Mouse (Mus musculus): ENCODE measurements around the gene Gm5485. TPM values are rescaled to one million over a fixed set of nuclear protein-coding genes. Genes with fewer than 3 reads are reported as not detected.

The Gm5485 gene
- polyA plus RNA-seq, 1 experiment from 2014 or later, result not detected

GRCm38 (mm10) chr16:48395278-48395677, 16.9 kb downstream of the Gm5485 start:
- 57% methylated on average over 2 of the region's 2 CpGs for WGBS (ENCODE audit: insufficient replicate concordance)
- H3K27me3 ChIP-seq (ENCODE audit: control insufficient read depth, insufficient read depth, low read depth, low read length), result no peaks in the 10 kb centered on the region
- ATAC-seq (ENCODE audit: low read depth), result no peak
- no peak overlapping the region for H3K4me3 ChIP-seq (ENCODE audit: low read depth, low read length)
- no peak overlapping the region for H3K9ac ChIP-seq (ENCODE audit: low read depth, low read length)
- H3K9me3 ChIP-seq (replicated peaks; ENCODE audit: control insufficient read depth, low read length), result no peaks in the 10 kb centered on the region
- H3K4me2 ChIP-seq (ENCODE audit: low read depth, low read length), result no peak overlapping the region
- no peak overlapping the region for H3K27ac ChIP-seq (ENCODE audit: low read length)
- no peaks in the 10 kb centered on the region for H3K4me1 ChIP-seq (ENCODE audit: control insufficient read depth, low read depth, low read length)
- no peaks in the 10 kb centered on the region for H3K36me3 ChIP-seq (ENCODE audit: control insufficient read depth, insufficient read depth)

- WGBS (ENCODE audit: insufficient replicate concordance), result 61% methylated on average over 2 of the region's 2 CpGs
- H3K4me3 ChIP-seq (ENCODE audit: low read depth, low read length), result no peak overlapping the region
- no peaks in the 10 kb centered on the region for H3K36me3 ChIP-seq (ENCODE audit: control insufficient read depth, insufficient read depth)
- no peak overlapping the region for H3K27ac ChIP-seq (ENCODE audit: low read length)
- no peak for ATAC-seq (ENCODE audit: low read depth)
- no peaks in the 10 kb centered on the region for H3K4me1 ChIP-seq (ENCODE audit: control insufficient read depth, low read depth, low read length)
- no peak overlapping the region for H3K4me2 ChIP-seq (ENCODE audit: low read depth, low read length)
- no peaks in the 10 kb centered on the region for H3K9me3 ChIP-seq (replicated peaks; ENCODE audit: control insufficient read depth, low read length)
- H3K27me3 ChIP-seq (ENCODE audit: control insufficient read depth, insufficient read depth, low read depth, low read length), result no peaks in the 10 kb centered on the region
- H3K9ac ChIP-seq (ENCODE audit: low read depth, low read length), result no peak overlapping the region
These were observed 25.2 kb downstream of the Gm5485 start for GRCm38 (mm10) chr16:48386982-48387381.

DNA sequence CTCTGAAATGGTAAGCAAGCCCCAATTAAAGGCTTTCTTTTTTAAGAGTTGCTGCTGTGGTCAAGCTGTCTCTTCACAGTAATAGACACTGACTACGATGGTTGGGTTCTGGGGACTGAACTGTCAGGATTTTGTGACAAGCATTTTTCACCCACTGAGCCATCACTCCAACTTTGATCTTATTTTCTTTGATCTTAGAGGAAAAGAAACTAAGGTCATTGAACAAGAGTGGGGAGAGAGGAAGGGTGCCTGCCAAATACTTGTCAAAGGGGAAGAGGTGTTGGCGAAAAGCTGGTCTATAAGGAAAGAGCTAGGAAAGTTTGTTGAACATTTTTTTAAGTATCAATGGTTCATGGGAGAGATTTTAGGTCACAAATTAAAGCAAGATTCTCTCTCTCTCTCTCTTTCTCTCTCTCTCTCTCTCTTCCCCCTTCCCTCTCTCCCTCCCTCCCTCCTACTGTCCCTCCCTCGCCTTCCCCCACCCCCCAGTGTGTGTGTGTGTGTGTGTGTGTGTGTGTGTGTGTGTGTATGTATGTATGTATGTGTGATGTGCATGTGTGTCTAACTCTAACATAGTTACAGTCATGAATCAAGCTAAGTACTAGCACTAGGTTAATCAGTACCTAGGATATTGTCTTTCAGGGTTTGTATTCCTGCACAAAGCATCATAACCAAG, 28.5 kb downstream of the Gm5485 start:
- 65% methylated on average over 2 of the region's 3 CpGs for WGBS (ENCODE audit: insufficient replicate concordance)
- no peak for ATAC-seq (ENCODE audit: low read depth)

DNA sequence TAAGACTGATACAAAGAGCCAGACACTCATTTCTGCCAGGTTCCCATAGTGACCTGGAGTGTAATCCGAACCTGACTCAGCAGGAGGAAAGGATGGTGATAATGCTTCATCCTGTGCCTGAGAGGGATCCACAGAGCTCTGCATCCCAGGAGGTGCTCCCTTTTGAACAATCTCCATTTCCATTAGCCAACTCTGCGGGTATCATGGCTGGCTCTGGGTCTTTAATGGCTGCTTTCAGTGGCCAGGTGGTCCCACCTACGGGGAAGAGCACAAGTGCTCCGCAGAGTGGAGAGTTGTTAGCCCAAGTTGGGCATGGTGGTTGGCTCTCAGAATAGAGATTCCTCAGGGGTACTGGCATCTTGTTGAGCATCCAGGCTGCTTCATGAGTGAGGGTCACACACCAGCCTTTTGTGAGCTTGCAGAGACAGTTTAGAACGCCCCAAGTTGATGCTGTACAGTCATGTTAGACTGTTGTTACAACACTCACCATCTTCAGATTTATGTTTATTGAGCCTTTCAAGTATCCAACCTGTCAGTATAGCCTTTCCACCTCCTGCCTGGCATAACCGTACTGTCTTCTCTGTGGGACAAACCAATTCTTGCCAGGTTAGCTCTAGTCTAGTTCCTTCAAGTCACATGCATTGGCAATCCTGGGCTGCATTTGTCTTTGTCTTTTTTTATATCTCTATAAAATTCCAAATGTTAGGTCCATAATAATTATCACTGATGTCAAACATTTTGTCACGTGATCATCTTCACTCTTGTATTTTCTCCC, 38.3 kb downstream of the Gm5485 start:
- H3K36me3 ChIP-seq (ENCODE audit: control insufficient read depth, insufficient read depth), result no peaks in the 10 kb centered on the region
- no peaks in the 10 kb centered on the region for H3K4me1 ChIP-seq (ENCODE audit: control insufficient read depth, low read depth, low read length)
- H3K27ac ChIP-seq (ENCODE audit: low read length), result no peak overlapping the region
- no peak for ATAC-seq (ENCODE audit: low read depth)
- H3K9me3 ChIP-seq (replicated peaks; ENCODE audit: control insufficient read depth, low read length), result no peaks in the 10 kb centered on the region
- H3K9ac ChIP-seq (ENCODE audit: low read depth, low read length), result no peak overlapping the region
- no peaks in the 10 kb centered on the region for H3K27me3 ChIP-seq (ENCODE audit: control insufficient read depth, insufficient read depth, low read depth, low read length)
- no peak overlapping the region for H3K4me2 ChIP-seq (ENCODE audit: low read depth, low read length)
- no peak overlapping the region for H3K4me3 ChIP-seq (ENCODE audit: low read depth, low read length)
- 63% methylated on average over 7 of the region's 7 CpGs for WGBS (ENCODE audit: insufficient replicate concordance)

More for the DNA sequence above, 28.5 kb downstream of the Gm5485 start:
- no peak overlapping the region for H3K27ac ChIP-seq (ENCODE audit: low read length)
- H3K4me2 ChIP-seq (ENCODE audit: low read depth, low read length), result no peak overlapping the region
- no peak overlapping the region for H3K4me3 ChIP-seq (ENCODE audit: low read depth, low read length)
- H3K9me3 ChIP-seq (replicated peaks; ENCODE audit: control insufficient read depth, low read length), result no peaks in the 10 kb centered on the region
- H3K36me3 ChIP-seq (ENCODE audit: control insufficient read depth, insufficient read depth), result no peaks in the 10 kb centered on the region
- no peak overlapping the region for H3K9ac ChIP-seq (ENCODE audit: low read depth, low read length)
- no peaks in the 10 kb centered on the region for H3K4me1 ChIP-seq (ENCODE audit: control insufficient read depth, low read depth, low read length)
- H3K27me3 ChIP-seq (ENCODE audit: control insufficient read depth, insufficient read depth, low read depth, low read length), result no peaks in the 10 kb centered on the region

DNA sequence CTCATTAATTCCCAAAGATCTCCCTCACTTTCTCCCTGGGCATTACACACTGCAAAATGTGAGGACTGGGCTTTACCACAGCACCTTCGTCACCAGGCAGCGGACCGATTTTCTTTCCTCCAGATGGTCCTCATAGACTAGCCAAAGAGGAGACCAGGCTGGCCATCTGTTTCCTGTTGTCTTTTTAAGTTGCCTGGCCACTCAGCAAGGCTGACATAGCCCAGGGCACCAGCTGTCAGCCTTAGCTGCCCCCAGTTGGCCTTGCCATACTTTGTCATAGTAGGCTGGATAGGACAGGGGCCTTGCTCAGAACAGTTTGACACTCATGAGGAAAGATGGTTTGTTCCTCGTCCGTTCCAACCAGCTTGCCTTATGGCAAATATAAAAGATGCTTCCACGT, 39.8 kb downstream of the Gm5485 start:
- WGBS (ENCODE audit: insufficient replicate concordance), result 61% methylated on average over 6 of the region's 6 CpGs
- Histone ChIP-seq H3K4me2 (ENCODE audit: low read depth, low read length) (no peak overlapping the region), H3K27ac (ENCODE audit: low read length) (no peak overlapping the region), H3K36me3 (ENCODE audit: control insufficient read depth, insufficient read depth) (no peaks in the 10 kb centered on the region), H3K9ac (ENCODE audit: low read depth, low read length) (no peak overlapping the region), H3K4me3 (ENCODE audit: low read depth, low read length) (no peak overlapping the region), H3K4me1 (ENCODE audit: control insufficient read depth, low read depth, low read length) (no peaks in the 10 kb centered on the region), H3K9me3 (replicated peaks; ENCODE audit: control insufficient read depth, low read length) (no peaks in the 10 kb centered on the region), H3K27me3 (ENCODE audit: control insufficient read depth, insufficient read depth, low read depth, low read length) (no peaks in the 10 kb centered on the region)
- ATAC-seq (ENCODE audit: low read depth), result no peak

DNA sequence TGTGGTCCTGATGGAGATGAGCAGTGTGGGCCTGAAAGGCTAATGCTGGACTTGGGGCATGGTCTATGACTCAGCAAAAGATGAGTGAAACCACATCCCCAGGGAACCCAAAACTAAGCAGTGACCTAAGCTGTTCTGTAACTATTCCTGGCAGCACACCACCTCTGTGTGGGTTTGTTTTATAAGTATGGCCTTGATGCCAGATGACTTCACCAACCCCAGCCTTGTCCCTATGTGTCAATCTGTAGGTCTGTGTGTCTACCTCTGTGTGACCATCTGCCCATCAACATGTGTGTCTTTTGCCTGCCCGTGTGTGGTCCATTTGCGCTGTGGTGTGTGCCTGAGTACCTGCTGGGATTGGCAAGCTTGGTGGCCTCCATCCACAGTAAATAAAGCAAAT, 44.1 kb downstream of the Gm5485 start:
- H3K4me1 ChIP-seq (ENCODE audit: control insufficient read depth, low read depth, low read length), result no peaks in the 10 kb centered on the region
- H3K4me3 ChIP-seq (ENCODE audit: low read depth, low read length), result no peak overlapping the region
- no peak overlapping the region for H3K4me2 ChIP-seq (ENCODE audit: low read depth, low read length)
- H3K36me3 ChIP-seq (ENCODE audit: control insufficient read depth, insufficient read depth), result no peaks in the 10 kb centered on the region
- WGBS (ENCODE audit: insufficient replicate concordance), result 77% methylated on average over 2 of the region's 2 CpGs
- H3K9ac ChIP-seq (ENCODE audit: low read depth, low read length), result no peak overlapping the region
- no peaks in the 10 kb centered on the region for H3K27me3 ChIP-seq (ENCODE audit: control insufficient read depth, insufficient read depth, low read depth, low read length)
- H3K27ac ChIP-seq (ENCODE audit: low read length), result no peak overlapping the region
- ATAC-seq (ENCODE audit: low read depth), result no peak
- no peaks in the 10 kb centered on the region for H3K9me3 ChIP-seq (replicated peaks; ENCODE audit: control insufficient read depth, low read length)

DNA sequence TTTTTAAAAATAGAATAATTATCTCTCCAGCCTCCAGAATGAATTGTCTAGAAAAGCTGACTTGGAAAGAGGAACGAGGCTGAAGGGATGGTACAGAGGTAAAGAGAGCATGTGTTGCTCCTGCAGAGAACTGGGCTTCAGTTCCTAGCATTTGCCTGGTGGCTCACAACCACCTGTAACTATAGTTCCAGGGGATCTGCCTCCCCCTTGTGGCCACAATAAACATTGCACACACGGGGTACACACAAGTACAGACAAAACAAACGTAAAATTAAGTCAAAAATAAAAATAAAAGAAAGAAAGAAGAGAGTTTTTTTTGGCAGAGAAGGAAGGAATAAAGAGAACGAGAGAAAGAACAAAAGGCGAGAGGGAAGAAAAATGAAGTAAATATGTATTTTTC, 45.4 kb downstream of the Gm5485 start:
- Histone ChIP-seq H3K4me1 (ENCODE audit: control insufficient read depth, low read depth, low read length) (no peaks in the 10 kb centered on the region), H3K4me2 (ENCODE audit: low read depth, low read length) (no peak overlapping the region), H3K4me3 (ENCODE audit: low read depth, low read length) (no peak overlapping the region), H3K9me3 (replicated peaks; ENCODE audit: control insufficient read depth, low read length) (no peaks in the 10 kb centered on the region), H3K27me3 (ENCODE audit: control insufficient read depth, insufficient read depth, low read depth, low read length) (no peaks in the 10 kb centered on the region), H3K36me3 (ENCODE audit: control insufficient read depth, insufficient read depth) (no peaks in the 10 kb centered on the region), H3K9ac (ENCODE audit: low read depth, low read length) (no peak overlapping the region), H3K27ac (ENCODE audit: low read length) (no peak overlapping the region)
- ATAC-seq (ENCODE audit: low read depth), result no peak
- WGBS (ENCODE audit: insufficient replicate concordance), result 60% methylated on average over 5 of the region's 5 CpGs

DNA sequence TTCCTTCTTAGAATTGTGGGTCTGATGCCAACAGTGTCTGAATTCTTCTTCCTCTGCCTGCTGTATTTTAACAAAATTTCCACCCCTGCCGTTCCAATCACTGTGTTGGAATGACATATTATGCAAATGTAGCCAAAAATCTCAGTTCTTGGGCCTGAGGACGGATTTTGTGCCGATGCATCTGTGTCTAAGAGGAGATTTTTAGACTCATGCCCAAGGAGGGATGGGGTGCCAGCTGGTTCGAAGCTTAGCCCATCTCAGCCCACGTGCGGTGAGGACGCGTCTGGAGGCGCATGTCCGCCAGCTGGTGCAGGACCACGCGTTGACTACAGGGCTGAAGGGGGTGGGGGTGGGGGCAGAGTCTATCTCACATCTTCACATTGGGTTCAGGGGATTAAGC, 51.3 kb downstream of the Gm5485 start:
- H3K4me1 ChIP-seq (ENCODE audit: control insufficient read depth, low read depth, low read length), result no peaks in the 10 kb centered on the region
- H3K4me2 ChIP-seq (ENCODE audit: low read depth, low read length), result no peak overlapping the region
- WGBS (ENCODE audit: insufficient replicate concordance), result 77% methylated on average over 12 of the region's 12 CpGs
- no peaks in the 10 kb centered on the region for H3K9me3 ChIP-seq (replicated peaks; ENCODE audit: control insufficient read depth, low read length)
- H3K9ac ChIP-seq (ENCODE audit: low read depth, low read length), result no peak overlapping the region
- ATAC-seq (ENCODE audit: low read depth), result no peak
- H3K27me3 ChIP-seq (ENCODE audit: control insufficient read depth, insufficient read depth, low read depth, low read length), result no peaks in the 10 kb centered on the region
- H3K4me3 ChIP-seq (ENCODE audit: low read depth, low read length), result no peak overlapping the region
- no peaks in the 10 kb centered on the region for H3K36me3 ChIP-seq (ENCODE audit: control insufficient read depth, insufficient read depth)
- H3K27ac ChIP-seq (ENCODE audit: low read length), result no peak overlapping the region

DNA sequence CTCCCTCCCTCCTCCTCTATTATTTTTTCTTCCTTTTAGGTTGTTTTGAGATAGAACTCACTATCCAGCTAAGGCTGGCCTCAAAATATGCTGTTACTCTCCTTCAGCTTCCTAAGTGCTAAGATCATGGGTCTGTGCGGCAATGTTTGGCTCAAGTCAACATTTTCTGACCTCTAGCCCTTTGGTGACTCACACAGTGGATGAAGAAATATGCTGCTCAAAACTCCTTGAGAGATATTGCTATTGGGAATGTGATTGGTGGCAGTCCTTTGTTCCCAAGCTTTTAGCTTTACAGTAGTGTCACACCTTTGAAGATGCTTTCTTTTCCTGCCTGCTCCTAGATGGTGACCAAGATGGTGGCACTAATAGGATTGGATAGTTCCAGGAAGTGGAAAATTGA, 55.8 kb downstream of the Gm5485 start:
- Histone ChIP-seq H3K36me3 (ENCODE audit: control insufficient read depth, insufficient read depth) (no peaks in the 10 kb centered on the region), H3K27ac (ENCODE audit: low read length) (no peak overlapping the region), H3K4me1 (ENCODE audit: control insufficient read depth, low read depth, low read length) (no peaks in the 10 kb centered on the region), H3K9me3 (replicated peaks; ENCODE audit: control insufficient read depth, low read length) (no peaks in the 10 kb centered on the region), H3K9ac (ENCODE audit: low read depth, low read length) (no peak overlapping the region), H3K4me3 (ENCODE audit: low read depth, low read length) (no peak overlapping the region), H3K4me2 (ENCODE audit: low read depth, low read length) (no peak overlapping the region), H3K27me3 (ENCODE audit: control insufficient read depth, insufficient read depth, low read depth, low read length) (no peaks in the 10 kb centered on the region)
- WGBS (ENCODE audit: insufficient replicate concordance), result 67% methylated on average over 1 of the region's 1 CpGs
- ATAC-seq (ENCODE audit: low read depth), result no peak
